Mouse (Mus musculus) MEL (cell line): Measurements from ENCODE around the gene Ctu2.

Source experiments
- CTCF ChIP-seq, 3 experiments: IDR thresholded peaks in 2 of 3; conservative IDR thresholded peaks in 1 of 3; 2 replicates each; pipeline ENCODE4 v1.5.1; 2011 to 2012; ENCODE audit warnings: low read length in 3 of 3, low read depth in 2 of 3, mild to moderate bottlenecking in 2 of 3, improper control_type of control experiment in 1 of 3, inconsistent platforms in 1 of 3, mixed read lengths in 1 of 3, moderate library complexity in 1 of 3; ENCODE audit not compliant: control insufficient read depth in 1 of 3, insufficient read depth in 1 of 3, poor library complexity in 1 of 3, severe bottlenecking in 1 of 3
- MXI1 ChIP-seq: IDR thresholded peaks from 2 replicates; pipeline ENCODE4 v1.6.1; 2011; ENCODE audit warnings: mild to moderate bottlenecking, low read depth, low read length, improper control_type of control experiment
- POLR2A ChIP-seq, 2 experiments: IDR thresholded peaks; 2 replicates each; pipeline ENCODE4 v1.6.1; 2011 to 2012; ENCODE audit warnings: low read length in 2 of 2, mild to moderate bottlenecking in 2 of 2, control low read depth in 1 of 2, improper control_type of control experiment in 1 of 2, low read depth in 1 of 2, moderate library complexity in 1 of 2; ENCODE audit not compliant: control insufficient read depth in 1 of 2, insufficient read depth in 1 of 2, poor library complexity in 1 of 2
- ZC3H11A ChIP-seq: IDR thresholded peaks from 2 replicates; pipeline ENCODE4 v1.6.1; 2012; ENCODE audit warnings: low read depth, mild to moderate bottlenecking, inconsistent platforms, low read length, improper control_type of control experiment

- TF ChIP-seq ZC3H11A (no peak), POLR2A (IDR thresholded peaks at IDR 0.05; ENCODE audit: control insufficient read depth in 1 of 2, insufficient read depth in 1 of 2, low read depth in 1 of 2, low read length in 2 of 2, poor library complexity in 1 of 2) (no peak), CTCF (IDR thresholded peaks at IDR 0.05 in 2 of 3, conservative IDR thresholded peaks at IDR 0.05 in 1 of 3; ENCODE audit: control insufficient read depth in 1 of 3, insufficient read depth in 1 of 3, low read depth in 2 of 3, low read length in 3 of 3, poor library complexity in 1 of 3, severe bottlenecking in 1 of 3) (no peak), MXI1 (no peak)
Observed at GRCm38 (mm10) chr8:122522796-122523651, 47.1 kb downstream of the Ctu2 start.
